Mouse (Mus musculus): ENCODE data around the gene Cntn4. TPM values are rescaled to one million over a fixed set of nuclear protein-coding genes. Genes with fewer than 3 reads are reported as not detected.

Cntn4 gene
- 0.12 TPM for polyA plus RNA-seq (2014; fragmentation: Illumina TruSeq; extraction: RNeasy Lipid Tissue Mini Kit (QIAGEN cat#74804); ENCODE audit: low read depth, low replicate concordance)

DNA sequence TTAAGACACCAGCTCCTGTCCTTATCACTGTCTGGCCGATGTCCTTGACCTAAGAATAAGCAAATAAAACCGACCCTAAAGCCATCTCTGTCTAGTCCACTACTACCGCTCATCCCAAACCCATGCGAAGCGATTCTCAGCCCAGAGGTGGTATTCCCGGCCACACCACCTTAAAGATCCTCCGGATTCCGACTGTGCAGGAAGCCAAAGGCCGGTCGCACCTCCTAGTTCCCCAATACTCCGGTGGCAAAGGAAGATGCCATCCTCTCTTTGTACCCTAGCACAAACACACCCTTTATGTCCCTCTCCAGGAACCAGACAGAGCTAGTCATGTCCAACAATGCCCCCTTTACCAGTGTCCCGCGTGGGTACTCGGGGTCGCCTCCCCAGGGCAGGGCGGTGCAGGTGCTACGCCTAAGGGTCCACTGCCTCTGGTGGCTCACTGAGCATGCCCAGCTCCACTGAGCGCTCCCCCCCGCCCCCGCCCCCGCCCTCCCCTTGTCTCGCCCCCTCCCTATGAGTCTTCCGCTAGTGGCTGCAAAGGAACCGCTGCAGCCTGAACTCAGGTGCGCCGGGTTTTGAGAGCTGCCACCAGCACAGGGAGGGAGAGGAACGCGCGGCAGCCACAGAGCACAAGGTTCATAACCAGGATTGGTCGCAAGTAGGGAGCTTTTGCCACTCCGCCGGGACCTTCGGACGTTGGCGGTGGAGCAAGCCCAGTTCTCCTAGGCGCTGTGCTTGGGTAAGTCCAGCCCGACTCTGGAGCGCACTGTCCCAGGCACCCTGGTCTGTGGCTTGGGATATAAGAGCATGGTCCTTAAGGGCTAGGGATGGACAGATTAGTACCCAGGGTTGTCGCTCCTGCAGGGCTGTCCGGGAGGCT is at the start of gene Cntn4:
TSS of gene Cntn4 (plus strand) at position 512 of the 883 bp plus-strand sequence.

